Mouse (Mus musculus) lung, adult 2 months (tissue): ENCODE data around the gene Inpp5k.

Experiments used
- CTCF ChIP-seq: fragments of 200-500 bp; IDR thresholded peaks from 2 replicates; pipeline ENCODE4 v1.5.1; 2011; ENCODE audit warnings: mild to moderate bottlenecking, low read length, control low read depth; ENCODE audit not compliant: insufficient read depth
- POLR2A ChIP-seq: fragments of 200-500 bp; IDR thresholded peaks from 2 replicates; pipeline ENCODE4 v1.6.1; 2011; ENCODE audit warnings: low read depth, mild to moderate bottlenecking, control low read depth, low read length, borderline replicate concordance; ENCODE audit errors: extremely low read depth

- TF ChIP-seq CTCF = peak; percentile 13; the same call in 1 of the 2 replicates
- TF ChIP-seq POLR2A = peak; percentile 12; the same call in 1 of the 2 replicates
Observed at GRCm38 (mm10) chr11:75652942-75653684, 22.3 kb downstream of the Inpp5k start.
